Mouse (Mus musculus): ENCODE data around the gene Trpv1. TPM values are rescaled to one million over a fixed set of nuclear protein-coding genes. Genes with fewer than 3 reads are reported as not detected.

The Trpv1 gene
- total and polyA plus RNA-seq, 2 experiments = 0.18 to 0.28 TPM

- 18% methylated on average over 5 of the region's 5 CpGs for WGBS
- Histone ChIP-seq H3K4me3 (ENCODE audit: insufficient read depth, low read depth, low read length) (no peak overlapping the region), H3K36me3 (ENCODE audit: control insufficient read depth, insufficient read depth, low read length) (no peaks in the 10 kb centered on the region), H3K27me3 (ENCODE audit: control insufficient read depth, insufficient read depth, low read length) (no peaks in the 10 kb centered on the region), H3K9ac (ENCODE audit: low read depth, low read length) (no peak overlapping the region), H3K79me2 (ENCODE audit: control insufficient read depth, insufficient read depth, low read length) (no peaks in the 10 kb centered on the region), H3K27ac (replicated peaks; ENCODE audit: insufficient read depth, low read depth, low read length) (no peak overlapping the region), H3K4me1 (ENCODE audit: control insufficient read depth, insufficient read depth, low read length) (peaks cover 7% of the 10 kb centered on the region; the same call in 1 of the 2 replicates)
- DNase-seq (ENCODE audit: extremely low read depth, low read depth, low spot score) = peak; percentile 79
- no peak for TF ChIP-seq POLR2A (IDR thresholded peaks at IDR 0.05; ENCODE audit: extremely low read depth, insufficient read depth, low read length)
- no peak for TF ChIP-seq CTCF (IDR thresholded peaks at IDR 0.05; ENCODE audit: low read depth, low read length)
These were observed 2.1 kb downstream of the Trpv1 start for GRCm38 (mm10) chr11:73235990-73236701.

DNA sequence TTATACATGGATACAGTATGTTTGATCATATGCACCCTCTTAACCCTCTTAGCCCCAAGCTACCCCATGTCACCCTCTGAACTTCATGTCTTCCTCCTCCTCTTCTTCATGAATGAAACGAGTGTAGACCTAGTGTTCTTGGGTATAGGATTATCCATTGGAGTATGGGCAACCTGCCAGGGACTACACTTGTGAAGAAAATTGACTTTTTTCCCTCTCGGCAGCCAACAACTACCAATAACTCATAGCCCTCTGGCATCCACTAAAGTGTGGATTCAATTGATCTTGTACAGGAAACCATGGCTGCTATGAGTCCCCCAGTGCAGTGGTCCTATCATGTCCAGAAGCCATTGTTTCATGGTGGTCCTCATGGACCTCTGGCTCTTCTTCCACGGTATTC is 2.6 kb downstream of the Trpv1 start:
- no peak overlapping the region for H3K9ac ChIP-seq (ENCODE audit: low read depth, low read length)
- DNase-seq (ENCODE audit: extremely low read depth, low read depth, low spot score) = peak; percentile 32
- H3K4me3 ChIP-seq (ENCODE audit: insufficient read depth, low read depth, low read length) = no peak overlapping the region
- H3K27ac ChIP-seq (replicated peaks; ENCODE audit: insufficient read depth, low read depth, low read length) = no peak overlapping the region
- no peaks in the 10 kb centered on the region for H3K27me3 ChIP-seq (ENCODE audit: control insufficient read depth, insufficient read depth, low read length)
- H3K36me3 ChIP-seq (ENCODE audit: control insufficient read depth, insufficient read depth, low read length) = no peaks in the 10 kb centered on the region
- TF ChIP-seq CTCF (IDR thresholded peaks at IDR 0.05; ENCODE audit: low read depth, low read length) = no peak
- TF ChIP-seq POLR2A (IDR thresholded peaks at IDR 0.05; ENCODE audit: extremely low read depth, insufficient read depth, low read length) = no peak
- 51% methylated on average over 3 of the region's 3 CpGs for WGBS
- no peaks in the 10 kb centered on the region for H3K79me2 ChIP-seq (ENCODE audit: control insufficient read depth, insufficient read depth, low read length)
- peaks cover 7% of the 10 kb centered on the region; the same call in 1 of the 2 replicates for H3K4me1 ChIP-seq (ENCODE audit: control insufficient read depth, insufficient read depth, low read length)

GRCm38 (mm10) chr11:73242199-73242598 is 8.1 kb downstream of the Trpv1 start:
- no peak overlapping the region for H3K27ac ChIP-seq (replicated peaks; ENCODE audit: insufficient read depth, low read depth, low read length)

GRCm38 (mm10) chr11:73242777-73243176 is 8.7 kb downstream of the Trpv1 start:
- no peaks in the 10 kb centered on the region for H3K36me3 ChIP-seq (ENCODE audit: control insufficient read depth, insufficient read depth, low read length)
- no peak overlapping the region for H3K27ac ChIP-seq (replicated peaks; ENCODE audit: insufficient read depth, low read depth, low read length)
- H3K27me3 ChIP-seq (ENCODE audit: control insufficient read depth, insufficient read depth, low read length) = no peaks in the 10 kb centered on the region
- no peak overlapping the region for H3K9ac ChIP-seq (ENCODE audit: low read depth, low read length)
- H3K4me3 ChIP-seq (ENCODE audit: insufficient read depth, low read depth, low read length) = no peak overlapping the region
- no peaks in the 10 kb centered on the region for H3K4me1 ChIP-seq (ENCODE audit: control insufficient read depth, insufficient read depth, low read length)
- TF ChIP-seq CTCF (IDR thresholded peaks at IDR 0.05; ENCODE audit: low read depth, low read length) (no peak), POLR2A (IDR thresholded peaks at IDR 0.05; ENCODE audit: extremely low read depth, insufficient read depth, low read length) (no peak)
- WGBS = 89% methylated on average over 4 of the region's 4 CpGs
- no peaks in the 10 kb centered on the region for H3K79me2 ChIP-seq (ENCODE audit: control insufficient read depth, insufficient read depth, low read length)
- DNase-seq (ENCODE audit: extremely low read depth, low read depth, low spot score) = no peak

More at GRCm38 (mm10) chr11:73242199-73242598, 8.1 kb downstream of the Trpv1 start:
- TF ChIP-seq CTCF (IDR thresholded peaks at IDR 0.05; ENCODE audit: low read depth, low read length) (no peak), POLR2A (IDR thresholded peaks at IDR 0.05; ENCODE audit: extremely low read depth, insufficient read depth, low read length) (no peak)
- H3K27me3 ChIP-seq (ENCODE audit: control insufficient read depth, insufficient read depth, low read length) = no peaks in the 10 kb centered on the region
- no peaks in the 10 kb centered on the region for H3K36me3 ChIP-seq (ENCODE audit: control insufficient read depth, insufficient read depth, low read length)
- no peaks in the 10 kb centered on the region for H3K79me2 ChIP-seq (ENCODE audit: control insufficient read depth, insufficient read depth, low read length)
- 84% methylated on average over 6 of the region's 6 CpGs for WGBS
- no peak overlapping the region for H3K9ac ChIP-seq (ENCODE audit: low read depth, low read length)
- H3K4me1 ChIP-seq (ENCODE audit: control insufficient read depth, insufficient read depth, low read length) = no peaks in the 10 kb centered on the region
- no peak for DNase-seq (ENCODE audit: extremely low read depth, low read depth, low spot score)
- no peak overlapping the region for H3K4me3 ChIP-seq (ENCODE audit: insufficient read depth, low read depth, low read length)

- no peak overlapping the region for H3K27ac ChIP-seq (replicated peaks; ENCODE audit: insufficient read depth, low read depth, low read length)
- TF ChIP-seq POLR2A (IDR thresholded peaks at IDR 0.05; ENCODE audit: extremely low read depth, insufficient read depth, low read length) = no peak
- TF ChIP-seq CTCF (IDR thresholded peaks at IDR 0.05; ENCODE audit: low read depth, low read length) = no peak
- WGBS = 74% methylated on average over 4 of the region's 4 CpGs
- H3K4me1 ChIP-seq (ENCODE audit: control insufficient read depth, insufficient read depth, low read length) = no peaks in the 10 kb centered on the region
- DNase-seq (ENCODE audit: extremely low read depth, low read depth, low spot score) = no peak
- H3K9ac ChIP-seq (ENCODE audit: low read depth, low read length) = no peak overlapping the region
- no peaks in the 10 kb centered on the region for H3K79me2 ChIP-seq (ENCODE audit: control insufficient read depth, insufficient read depth, low read length)
- H3K36me3 ChIP-seq (ENCODE audit: control insufficient read depth, insufficient read depth, low read length) = no peaks in the 10 kb centered on the region
- H3K4me3 ChIP-seq (ENCODE audit: insufficient read depth, low read depth, low read length) = no peak overlapping the region
- no peaks in the 10 kb centered on the region for H3K27me3 ChIP-seq (ENCODE audit: control insufficient read depth, insufficient read depth, low read length)
These were observed 23.4 kb downstream of the Trpv1 start for GRCm38 (mm10) chr11:73257362-73257945.

GRCm38 (mm10) chr11:73258664-73259063 is 24.6 kb downstream of the Trpv1 start:
- Histone ChIP-seq H3K27ac (replicated peaks; ENCODE audit: insufficient read depth, low read depth, low read length) (no peak overlapping the region), H3K4me3 (ENCODE audit: insufficient read depth, low read depth, low read length) (no peak overlapping the region), H3K27me3 (ENCODE audit: control insufficient read depth, insufficient read depth, low read length) (no peaks in the 10 kb centered on the region), H3K79me2 (ENCODE audit: control insufficient read depth, insufficient read depth, low read length) (no peaks in the 10 kb centered on the region), H3K9ac (ENCODE audit: low read depth, low read length) (no peak overlapping the region), H3K4me1 (ENCODE audit: control insufficient read depth, insufficient read depth, low read length) (no peaks in the 10 kb centered on the region), H3K36me3 (ENCODE audit: control insufficient read depth, insufficient read depth, low read length) (no peaks in the 10 kb centered on the region)
- DNase-seq (ENCODE audit: extremely low read depth, low read depth, low spot score) = no peak
- TF ChIP-seq POLR2A (IDR thresholded peaks at IDR 0.05; ENCODE audit: extremely low read depth, insufficient read depth, low read length) (no peak), CTCF (IDR thresholded peaks at IDR 0.05; ENCODE audit: low read depth, low read length) (no peak)

Measured in liver, adult 2 months (tissue).